Mouse (Mus musculus): Measurements from ENCODE around the gene Ift57.

Ift57 gene

DNA sequence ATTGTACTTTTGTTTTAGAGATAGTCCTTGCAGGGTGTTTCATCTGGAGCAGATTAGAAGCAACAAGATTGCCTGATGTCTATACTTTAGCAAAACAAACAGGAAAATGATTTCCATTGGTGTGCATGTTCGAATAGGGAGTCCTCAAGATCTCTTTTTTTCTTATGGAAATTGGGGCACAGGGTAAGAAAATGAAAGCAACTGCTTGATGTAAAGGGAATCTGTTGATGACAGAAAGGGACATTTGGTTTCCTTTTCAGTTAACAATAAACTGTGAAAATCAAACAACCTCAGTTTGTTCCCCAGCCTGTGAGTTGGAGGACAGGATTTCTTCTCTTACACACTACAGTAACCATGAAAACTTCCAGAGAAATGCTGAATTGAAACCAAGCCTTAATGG, 53.9 kb downstream of the Ift57 start:
- no peak for DNase-seq (ENCODE audit: low spot score in 2 of 2)

DNA sequence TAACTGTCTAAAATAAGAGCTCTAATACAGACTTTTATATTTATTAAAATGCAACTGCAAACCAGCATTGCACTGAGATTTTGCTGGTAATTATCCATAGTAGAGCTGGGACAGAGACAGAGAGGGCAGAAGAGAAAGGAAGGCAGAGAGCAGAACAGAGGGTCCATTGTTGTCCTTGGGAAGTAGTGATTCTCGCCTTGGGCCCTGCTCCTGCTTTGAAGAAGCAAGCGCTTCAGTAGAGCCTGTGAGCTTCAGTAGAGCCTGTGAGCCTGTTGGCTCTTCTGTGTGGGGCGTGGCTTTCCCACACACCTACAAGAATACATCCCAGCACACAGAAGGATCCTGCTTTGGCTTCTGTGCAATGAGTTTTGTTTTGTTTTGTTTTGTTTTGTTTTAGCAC, 54.3 kb downstream of the Ift57 start:
- DNase-seq (ENCODE audit: low spot score in 2 of 2): no peak

DNA sequence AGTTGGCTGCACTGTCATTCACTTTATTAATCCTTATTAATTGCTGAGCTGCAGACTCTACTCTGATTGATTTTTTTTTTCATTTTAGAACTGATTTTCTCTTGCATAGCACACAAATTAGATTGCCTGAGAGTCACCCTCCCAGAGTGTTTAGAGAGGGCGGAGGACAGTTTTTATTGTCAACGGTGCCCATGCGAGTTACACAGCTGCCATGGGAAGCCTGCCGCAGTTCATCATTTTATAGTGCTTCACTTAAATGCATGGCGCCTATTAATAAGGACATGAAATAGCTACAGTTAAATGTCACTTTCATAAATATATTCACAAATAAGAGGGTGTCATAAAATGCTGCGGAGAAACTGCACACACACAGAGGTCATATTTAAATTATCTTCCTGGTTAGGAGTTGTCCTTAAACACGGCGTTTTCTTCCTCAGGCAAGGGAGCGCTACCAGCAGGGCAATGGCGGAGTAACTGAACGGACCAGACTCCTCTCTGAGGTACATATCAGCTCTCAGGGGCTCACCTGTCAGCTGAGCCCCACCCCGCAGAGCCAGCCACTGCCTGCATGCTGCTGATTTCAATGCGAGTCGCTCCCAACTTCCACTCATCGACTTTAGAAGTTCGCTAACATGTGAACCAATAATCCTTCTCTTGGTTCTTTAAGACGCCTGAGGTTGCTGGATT, 61.6 kb downstream of the Ift57 start:
- DNase-seq (ENCODE audit: low spot score in 2 of 2): no peak

DNA sequence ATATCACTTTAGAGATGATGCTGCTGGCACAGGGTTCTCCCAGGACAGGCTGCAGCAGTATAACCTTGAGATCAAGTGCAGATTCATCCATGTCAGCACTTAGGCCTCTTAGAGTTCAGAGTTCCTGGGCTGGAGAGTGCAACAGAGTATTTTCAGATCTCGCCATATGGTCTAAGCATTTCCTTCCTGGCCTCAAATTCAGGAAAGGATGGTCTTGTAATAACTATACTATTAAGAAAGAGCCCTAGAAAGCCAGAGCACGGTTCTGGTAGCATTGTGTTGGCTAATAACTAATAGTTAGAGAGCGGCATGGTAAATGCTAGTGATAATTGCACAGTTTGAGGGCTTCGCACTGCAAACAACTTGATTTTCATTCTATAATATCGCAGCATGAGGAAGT, 62.9 kb downstream of the Ift57 start:
- no peak for DNase-seq (ENCODE audit: low spot score in 2 of 2)

DNA sequence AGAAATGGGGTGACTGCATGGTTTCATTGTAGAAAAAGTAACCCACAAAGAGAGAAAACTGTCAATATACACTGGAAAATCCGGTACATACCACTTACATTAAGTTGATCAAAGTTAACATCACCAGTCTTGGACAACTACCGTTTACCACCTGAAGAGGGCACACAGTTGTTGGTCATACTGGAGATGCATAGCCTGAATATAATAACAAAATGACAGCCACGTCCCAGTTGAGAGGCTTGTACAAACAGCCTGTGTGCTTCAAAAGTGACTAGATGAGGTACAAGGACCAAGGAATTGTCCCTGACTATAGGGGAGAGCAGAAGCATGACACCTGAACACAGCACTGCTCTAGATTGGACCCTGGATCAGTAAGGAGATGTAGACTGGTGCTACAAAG, 67.3 kb downstream of the Ift57 start:
- peak in 1 of 2 experiments; percentile 14 for DNase-seq (ENCODE audit: low spot score in 2 of 2)

DNA sequence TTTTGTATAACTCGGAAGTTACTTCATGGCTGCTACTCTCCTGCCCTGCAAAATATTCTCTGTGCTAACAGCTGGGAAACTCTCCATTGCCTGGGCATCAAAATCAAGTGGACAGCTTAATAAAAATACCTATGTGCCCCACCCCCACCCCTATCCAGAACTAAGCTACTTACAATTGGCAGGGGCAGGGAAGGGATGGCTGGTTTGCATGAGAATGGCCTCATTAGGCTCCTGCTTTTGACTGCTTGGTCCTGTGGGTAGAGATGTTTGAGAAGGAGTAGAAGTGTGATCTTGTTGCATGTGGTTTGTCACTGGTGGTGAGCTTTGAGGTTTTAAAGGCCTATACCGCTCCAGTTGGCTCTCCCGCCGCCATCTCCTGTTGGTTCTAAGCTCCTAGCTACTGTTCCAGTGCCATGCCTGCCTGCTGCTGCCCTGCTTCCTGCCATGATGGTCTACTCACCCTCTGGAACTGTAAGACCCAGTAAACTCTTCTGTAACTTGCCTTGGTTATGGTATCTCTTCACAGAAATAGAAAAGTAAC, 69.5 kb downstream of the Ift57 start:
- no peak for DNase-seq (ENCODE audit: low spot score in 2 of 2)

DNA sequence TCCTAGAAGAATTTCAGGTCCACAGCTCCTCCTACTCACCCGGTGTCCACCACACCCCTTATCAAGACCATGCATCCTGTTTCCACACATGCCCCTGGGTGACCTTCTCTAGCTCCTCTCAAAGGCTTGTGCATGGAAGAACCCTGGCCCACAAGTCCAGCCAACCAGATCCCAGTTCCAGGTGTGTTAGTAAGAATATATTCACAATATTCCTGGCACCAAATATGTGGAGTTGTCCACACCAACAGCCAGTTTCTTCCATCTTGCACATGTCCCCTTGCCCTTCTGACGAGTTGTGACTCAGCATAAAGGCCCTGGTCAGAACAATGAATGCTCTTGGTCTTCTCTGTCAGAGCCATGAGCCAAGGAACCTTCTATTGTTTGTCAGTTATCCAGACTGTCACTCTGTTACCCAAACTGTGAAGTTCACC, 70.8 kb downstream of the Ift57 start:
- no peak for DNase-seq (ENCODE audit: low spot score in 2 of 2)

DNA sequence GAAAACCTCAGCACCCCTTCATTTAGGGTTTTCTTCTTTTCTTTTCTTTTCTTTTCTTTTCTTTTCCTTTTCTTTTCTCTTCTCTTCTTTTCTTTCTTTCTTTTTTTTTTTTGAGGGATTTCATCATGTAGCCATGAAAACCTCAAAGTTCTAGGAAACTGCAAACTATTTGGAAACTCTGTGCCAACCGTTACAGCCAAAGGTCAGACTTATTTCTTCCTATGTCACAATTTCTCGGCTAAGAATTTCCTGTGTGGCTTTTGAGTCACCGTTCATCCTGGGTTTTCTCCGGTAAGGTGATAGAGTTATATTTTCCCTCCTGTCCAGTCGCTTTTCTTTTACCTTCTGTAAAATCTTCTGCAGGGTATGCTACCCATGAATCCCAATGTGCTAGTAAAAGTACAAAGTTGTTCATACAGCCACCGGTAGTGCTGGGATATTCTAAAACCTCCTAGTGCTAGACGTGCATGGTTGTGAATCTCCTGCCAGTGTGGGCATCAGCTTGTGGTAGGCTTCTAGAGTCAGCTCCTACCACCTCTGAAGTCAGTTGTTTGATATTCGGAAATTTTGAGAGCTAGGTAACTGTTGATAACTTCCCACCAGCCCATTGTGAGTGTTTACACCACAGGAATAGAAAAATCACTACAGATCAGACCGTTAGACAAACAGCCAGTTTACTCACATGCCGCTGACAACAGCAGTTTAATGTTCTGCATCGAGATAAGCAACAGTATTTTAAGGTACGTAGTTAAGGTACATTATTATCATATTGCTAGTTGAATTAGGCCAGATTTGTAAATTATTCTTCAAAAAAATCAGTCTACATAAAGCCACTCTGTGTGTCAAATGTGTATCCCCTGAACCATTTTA, 71.5 kb downstream of the Ift57 start:
- no peak for DNase-seq (ENCODE audit: low spot score in 2 of 2)

DNA sequence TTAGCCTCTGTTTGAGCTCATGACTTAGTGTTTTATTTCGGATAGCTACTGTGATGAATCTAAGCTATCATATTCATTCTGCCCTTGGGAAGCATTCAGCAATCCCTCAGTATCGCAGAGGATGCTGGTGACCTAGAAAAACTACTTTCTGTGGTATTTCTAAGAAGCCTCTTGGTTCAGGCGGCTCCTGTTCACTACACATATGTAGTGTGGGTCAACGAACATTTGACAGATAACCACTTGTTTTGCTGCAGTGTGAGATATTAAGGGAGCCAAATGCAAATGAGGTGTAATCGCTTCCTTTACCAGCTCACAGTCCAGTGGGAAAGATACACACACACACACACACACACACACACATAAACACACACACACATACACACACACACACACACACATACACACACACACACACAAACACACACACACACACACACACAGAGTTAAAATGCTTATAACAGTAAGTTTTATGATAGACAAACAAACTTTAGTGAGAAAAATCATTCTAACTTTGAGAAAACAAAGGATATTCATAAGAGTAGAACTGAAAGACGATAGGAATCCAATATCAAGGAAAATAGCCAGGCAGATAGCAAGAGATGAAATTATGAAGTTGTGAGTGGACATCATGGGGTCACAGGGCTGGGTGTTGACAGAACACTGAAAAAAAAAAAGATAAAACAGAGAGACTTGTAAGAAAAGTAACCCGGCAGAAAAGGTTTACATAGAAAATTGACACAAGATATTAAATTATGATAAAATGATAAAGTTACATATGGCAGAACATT, 72.8 kb downstream of the Ift57 start:
- DNase-seq (ENCODE audit: low spot score in 2 of 2): no peak

DNA sequence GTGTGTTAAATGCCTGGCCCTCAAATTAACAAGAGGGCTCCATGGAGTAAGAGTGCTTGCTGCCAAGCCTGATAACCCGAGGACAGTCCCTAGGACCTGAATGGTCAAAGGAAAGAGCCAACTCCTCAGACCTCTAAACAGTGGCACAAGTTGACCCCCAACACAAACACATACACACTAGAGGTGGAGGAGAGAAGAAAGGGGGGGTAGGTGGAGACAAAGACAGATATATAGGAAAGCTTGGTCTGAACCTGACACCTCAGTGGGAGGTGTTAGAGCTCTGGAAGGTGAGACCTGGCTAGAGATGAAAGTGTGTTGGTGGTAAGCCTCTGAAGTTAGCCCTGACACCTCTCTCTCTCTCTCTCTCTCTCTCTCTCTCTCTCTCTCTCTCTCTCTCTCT, 73.5 kb downstream of the Ift57 start:
- DNase-seq (ENCODE audit: low spot score in 2 of 2): no peak

DNA sequence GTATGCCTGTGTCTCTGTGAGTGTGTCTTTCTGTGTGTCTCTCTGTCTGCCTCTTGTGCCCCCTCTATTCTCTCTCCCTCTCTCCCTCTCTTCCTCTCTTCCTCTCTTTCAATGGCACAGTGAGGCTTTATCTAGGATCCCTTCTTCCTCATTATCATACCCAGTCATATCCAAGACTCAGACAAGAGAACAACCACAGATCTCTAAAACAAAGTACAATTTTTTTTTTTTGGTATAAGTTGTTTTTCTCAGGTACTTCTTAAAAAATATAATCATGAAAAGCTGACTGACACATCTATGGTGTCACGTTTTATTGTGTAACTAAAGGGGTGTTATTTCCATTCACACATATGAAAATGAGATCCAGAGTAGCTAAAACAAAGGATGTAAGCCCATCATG, 74.0 kb downstream of the Ift57 start:
- no peak for DNase-seq (ENCODE audit: low spot score in 2 of 2)

DNA sequence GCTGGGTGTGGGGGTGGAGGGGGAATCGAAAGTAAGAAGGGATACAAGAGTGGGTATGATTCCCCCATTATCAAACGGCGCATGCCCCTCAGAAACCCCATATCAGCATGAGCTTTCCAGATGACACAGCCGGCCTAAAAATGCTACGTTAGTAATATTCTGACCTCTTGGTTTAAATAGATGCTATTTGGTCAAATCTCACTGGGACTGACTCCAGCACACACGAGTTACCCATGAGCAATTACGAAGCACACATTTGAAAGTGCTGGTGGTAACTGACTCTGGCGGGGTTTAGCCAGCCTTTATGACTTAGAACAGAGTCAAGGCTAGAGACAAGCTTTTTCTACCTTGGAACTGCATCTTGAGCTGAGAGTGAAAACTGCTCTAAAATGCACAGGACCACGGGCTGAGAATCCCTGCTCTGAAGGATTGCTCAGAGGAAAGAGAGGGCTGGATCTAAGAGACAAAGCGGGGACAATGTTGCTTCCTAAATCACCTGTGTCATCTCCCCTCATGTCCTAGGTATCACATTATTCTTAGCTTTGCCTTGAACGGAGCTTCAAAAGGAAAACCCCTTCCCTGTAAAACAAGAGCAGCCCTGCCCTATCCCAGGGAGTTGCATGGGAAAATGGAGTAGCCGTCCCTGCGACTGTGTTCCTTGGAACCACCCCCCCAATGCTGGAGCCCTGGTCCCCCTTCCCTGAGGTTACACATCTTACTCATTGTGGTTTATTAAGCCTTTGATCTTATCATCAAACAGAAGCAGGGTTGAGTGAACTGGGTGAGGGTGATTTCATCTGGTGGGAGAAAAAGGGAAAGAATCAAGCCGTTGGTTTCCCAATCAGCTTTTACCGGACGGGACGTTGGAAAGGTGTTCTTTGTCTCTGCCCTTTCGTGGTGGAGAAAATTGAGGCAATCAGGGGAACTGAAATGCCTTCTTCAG, 75.3 kb downstream of the Ift57 start:
- no peak for DNase-seq (ENCODE audit: low spot score in 2 of 2)

DNA sequence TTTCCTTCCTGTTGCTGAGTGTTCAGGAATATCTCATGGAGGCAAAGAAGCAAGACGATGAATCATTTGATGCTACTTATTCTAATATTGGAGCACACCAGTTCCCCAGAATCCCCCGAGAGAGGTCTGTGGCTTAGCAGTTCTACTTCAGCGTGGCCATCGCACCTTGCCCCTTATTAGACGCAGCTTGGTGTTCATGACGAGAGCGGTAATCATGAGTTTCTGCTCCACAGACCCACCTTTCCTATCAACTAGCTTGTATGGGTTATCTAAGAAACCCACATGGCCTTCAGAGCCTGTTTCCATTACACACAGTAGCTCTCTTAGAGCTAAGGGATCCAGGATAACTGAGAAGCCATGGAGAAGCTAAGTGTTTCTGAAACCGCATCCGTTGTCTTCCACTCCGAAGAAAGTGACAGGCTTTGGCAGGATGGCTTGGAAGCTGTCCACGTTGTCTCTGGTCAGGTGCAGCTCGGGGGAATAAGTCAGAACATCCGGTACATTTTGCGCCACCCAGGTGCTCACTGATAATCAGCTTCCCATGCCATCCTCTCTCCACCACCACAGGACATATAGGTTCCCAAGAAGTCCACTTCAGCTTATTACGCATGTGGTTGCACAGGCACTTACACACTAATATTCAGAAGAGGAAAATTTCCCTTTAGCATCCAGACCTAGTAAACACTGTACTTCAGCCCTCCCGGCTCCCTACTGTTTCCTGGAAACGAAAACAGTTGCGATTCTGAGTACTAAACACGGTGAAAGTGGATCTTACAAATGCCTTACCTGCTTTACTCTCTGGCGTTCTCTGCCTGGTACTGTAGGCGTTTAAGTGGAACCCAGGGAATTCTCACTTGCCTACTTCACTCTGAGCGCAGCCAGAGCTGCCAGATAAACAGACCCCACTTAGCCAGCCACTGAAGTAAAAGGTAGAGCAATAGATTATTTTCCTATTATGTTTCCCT, 76.3 kb downstream of the Ift57 start:
- DNase-seq (ENCODE audit: low spot score in 2 of 2): no peak

DNA sequence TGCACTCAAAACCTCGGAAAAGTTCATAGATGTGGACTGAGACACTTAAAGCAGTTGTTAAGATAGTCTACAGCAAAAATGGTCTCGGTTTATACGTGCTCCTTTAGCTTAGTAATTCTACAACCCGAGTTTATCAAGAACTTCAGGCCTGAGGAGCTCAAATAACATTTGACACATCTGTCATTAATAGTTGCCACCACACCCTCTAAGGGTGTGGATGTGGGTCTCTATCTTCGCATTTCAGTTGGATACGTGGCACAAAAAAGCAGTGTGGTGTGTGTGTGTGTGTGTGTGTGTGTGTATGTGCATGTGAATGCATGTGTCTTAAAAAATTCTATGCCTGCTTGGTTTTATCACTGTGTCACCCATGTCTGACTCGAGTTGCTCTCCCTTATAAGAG, 77.9 kb downstream of the Ift57 start:
- DNase-seq (ENCODE audit: low spot score in 2 of 2): no peak

DNA sequence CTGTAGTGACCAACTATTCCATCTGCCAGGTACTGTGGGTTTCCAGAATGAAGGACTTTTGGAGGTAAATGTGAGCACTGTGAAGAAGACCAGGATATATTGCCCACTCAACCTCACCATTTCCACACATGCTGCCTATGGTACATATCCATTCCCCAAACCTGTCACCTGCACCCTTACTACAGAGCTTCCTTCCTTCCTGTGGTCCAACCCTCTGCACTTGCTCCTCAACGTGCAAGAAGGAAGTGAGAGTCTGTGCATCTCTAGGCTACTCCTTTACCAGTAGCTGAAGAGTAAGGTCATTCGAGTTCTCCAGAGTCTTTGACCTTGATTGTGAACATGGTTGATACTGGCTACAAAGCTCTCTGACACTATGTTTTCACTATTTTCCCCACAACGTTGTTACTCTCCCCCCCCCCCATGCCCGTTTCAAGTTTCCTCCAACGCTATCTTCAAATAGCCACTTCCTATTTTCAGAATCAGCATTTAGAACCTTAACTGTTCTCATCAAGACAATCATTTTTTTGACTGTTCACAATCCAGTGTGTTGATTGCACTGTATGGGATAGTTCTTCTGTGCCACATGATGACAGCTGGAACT, 82.6 kb downstream of the Ift57 start:
- DNase-seq (ENCODE audit: low spot score in 2 of 2): no peak

DNA sequence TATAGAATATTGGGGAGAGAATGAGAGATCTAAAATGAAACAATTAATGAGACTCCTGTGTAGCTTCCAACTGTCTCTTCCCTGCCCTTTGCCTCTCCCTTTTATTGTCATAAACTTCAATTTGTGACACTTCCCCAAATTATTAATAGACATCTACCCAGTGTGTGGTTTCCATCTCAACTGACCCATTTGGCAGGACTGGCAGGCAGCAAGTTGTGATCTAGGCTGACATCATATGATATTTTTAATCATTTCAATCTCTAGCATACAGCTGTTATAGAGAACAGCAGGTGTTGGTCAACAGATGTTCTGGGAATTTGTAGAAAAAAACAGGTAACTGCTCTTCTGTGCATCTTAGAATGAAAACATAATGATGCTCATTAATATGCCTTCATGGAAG, 84.3 kb downstream of the Ift57 start:
- no peak for DNase-seq (ENCODE audit: low spot score in 2 of 2)

DNA sequence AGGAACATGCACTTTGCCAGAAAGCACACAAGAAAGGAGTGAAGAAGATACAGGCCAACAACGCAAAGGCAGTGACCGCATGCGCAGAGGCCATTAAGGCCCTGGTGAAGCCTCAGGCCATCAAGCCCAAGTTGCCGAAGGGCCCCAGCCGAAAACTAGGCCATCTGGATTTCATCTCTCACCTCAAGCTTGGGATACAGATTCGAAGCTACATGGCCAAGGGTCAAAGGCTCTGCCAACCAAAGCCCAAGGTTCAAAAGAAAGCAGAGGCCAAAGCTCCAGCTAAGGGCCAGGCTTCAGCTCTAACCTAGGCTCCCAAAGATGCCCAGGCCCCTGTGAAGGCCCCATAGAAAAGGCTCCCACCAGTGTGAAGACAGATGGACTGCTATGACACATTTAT, 87.1 kb downstream of the Ift57 start:
- DNase-seq (ENCODE audit: low spot score in 2 of 2): no peak

DNA sequence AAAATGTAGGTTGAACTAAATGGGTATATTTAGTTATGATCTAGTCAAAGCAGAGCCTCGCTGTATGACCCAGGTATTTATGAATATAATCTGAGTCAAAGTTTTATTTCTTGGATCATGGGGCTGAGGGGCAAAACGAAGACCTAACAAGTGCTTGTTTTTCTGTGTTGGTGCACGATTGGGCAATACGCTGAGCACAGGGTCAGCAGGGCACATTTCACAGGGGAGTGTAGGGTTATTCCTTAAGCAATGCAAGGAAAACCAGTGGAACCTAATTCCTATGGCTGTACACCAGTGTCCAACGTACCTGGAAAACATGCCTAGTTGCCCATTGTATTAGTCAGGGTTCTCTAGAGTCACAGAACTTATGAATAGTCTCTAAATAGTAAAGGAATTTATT, 88.7 kb downstream of the Ift57 start:
- DNase-seq (ENCODE audit: low spot score in 2 of 2): no peak
